Mouse (Mus musculus): Measurements from ENCODE around the gene Trarg1. TPM values are rescaled to one million over a fixed set of nuclear protein-coding genes. Genes with fewer than 3 reads are reported as not detected.

The Trarg1 gene
- polyA plus RNA-seq, 1 experiment from 2014 or later = 0.56 TPM

- Histone ChIP-seq H3K9me3 (no peaks in the 10 kb centered on the region), H3K9ac (replicated peaks) (no peak overlapping the region), H3K27ac (replicated peaks) (no peak overlapping the region), H3K27me3 (no peaks in the 10 kb centered on the region), H3K4me2 (replicated peaks) (no peak overlapping the region), H3K4me1 (no peaks in the 10 kb centered on the region), H3K4me3 (no peak overlapping the region), H3K36me3 (no peaks in the 10 kb centered on the region)
- no peak for ATAC-seq (replicated peaks)
- 84% methylated on average over 3 of the region's 3 CpGs for WGBS
Observed at GRCm38 (mm10) chr11:76692096-76692495, 12.5 kb downstream of the Trarg1 start.

GRCm38 (mm10) chr11:76695810-76696209 is 16.2 kb downstream of the Trarg1 start:
- Histone ChIP-seq H3K9ac (replicated peaks) (no peak overlapping the region), H3K4me2 (replicated peaks) (no peak overlapping the region), H3K9me3 (no peaks in the 10 kb centered on the region), H3K36me3 (no peaks in the 10 kb centered on the region), H3K4me1 (no peaks in the 10 kb centered on the region), H3K27me3 (no peaks in the 10 kb centered on the region), H3K27ac (replicated peaks) (peak overlapping the region; percentile 48; the same call in 1 of the 2 replicates), H3K4me3 (no peak overlapping the region)
- no peak for ATAC-seq (replicated peaks)
- WGBS = 64% methylated on average over 6 of the region's 6 CpGs

GRCm38 (mm10) chr11:76699626-76700025 is 20.0 kb downstream of the Trarg1 start:
- Histone ChIP-seq H3K4me1 (no peaks in the 10 kb centered on the region), H3K9me3 (no peaks in the 10 kb centered on the region), H3K4me3 (no peak overlapping the region), H3K9ac (replicated peaks) (no peak overlapping the region), H3K36me3 (no peaks in the 10 kb centered on the region), H3K27me3 (no peaks in the 10 kb centered on the region), H3K27ac (replicated peaks) (no peak overlapping the region), H3K4me2 (replicated peaks) (no peak overlapping the region)
- no peak for ATAC-seq (replicated peaks)
- 69% methylated on average over 8 of the region's 9 CpGs for WGBS

- Histone ChIP-seq H3K4me2 (replicated peaks) (no peak overlapping the region), H3K27ac (replicated peaks) (no peak overlapping the region), H3K27me3 (no peaks in the 10 kb centered on the region), H3K4me1 (no peaks in the 10 kb centered on the region), H3K4me3 (no peak overlapping the region), H3K9ac (replicated peaks) (no peak overlapping the region), H3K36me3 (no peaks in the 10 kb centered on the region), H3K9me3 (no peaks in the 10 kb centered on the region)
- 96% methylated on average over 3 of the region's 3 CpGs for WGBS
- no peak for ATAC-seq (replicated peaks)
Observed at GRCm38 (mm10) chr11:76707656-76708055, 28.0 kb downstream of the Trarg1 start.

- Histone ChIP-seq H3K9ac (replicated peaks) (no peak overlapping the region), H3K4me1 (no peaks in the 10 kb centered on the region), H3K36me3 (no peaks in the 10 kb centered on the region), H3K4me3 (no peak overlapping the region), H3K27ac (replicated peaks) (no peak overlapping the region), H3K9me3 (no peaks in the 10 kb centered on the region), H3K27me3 (no peaks in the 10 kb centered on the region), H3K4me2 (replicated peaks) (no peak overlapping the region)
- ATAC-seq (replicated peaks) = no peak
- 92% methylated on average over 1 of the region's 1 CpGs for WGBS
Observed at GRCm38 (mm10) chr11:76708066-76708465, 28.5 kb downstream of the Trarg1 start.

GRCm38 (mm10) chr11:76708881-76709280 is 29.3 kb downstream of the Trarg1 start:
- Histone ChIP-seq H3K4me1 (no peaks in the 10 kb centered on the region), H3K9me3 (no peaks in the 10 kb centered on the region), H3K36me3 (no peaks in the 10 kb centered on the region), H3K27ac (replicated peaks) (no peak overlapping the region), H3K4me3 (no peak overlapping the region), H3K4me2 (replicated peaks) (no peak overlapping the region), H3K27me3 (no peaks in the 10 kb centered on the region), H3K9ac (replicated peaks) (no peak overlapping the region)
- 80% methylated on average over 1 of the region's 1 CpGs for WGBS
- no peak for ATAC-seq (replicated peaks)

GRCm38 (mm10) chr11:76709625-76710452 is 30.2 kb downstream of the Trarg1 start:
- no peak for ATAC-seq (replicated peaks)
- Histone ChIP-seq H3K4me2 (replicated peaks) (no peak overlapping the region), H3K9me3 (no peaks in the 10 kb centered on the region), H3K27me3 (no peaks in the 10 kb centered on the region), H3K27ac (replicated peaks) (no peak overlapping the region), H3K9ac (replicated peaks) (no peak overlapping the region), H3K4me1 (no peaks in the 10 kb centered on the region), H3K36me3 (no peaks in the 10 kb centered on the region), H3K4me3 (no peak overlapping the region)
- WGBS = 20% methylated on average over 14 of the region's 17 CpGs

GRCm38 (mm10) chr11:76717000-76717399 is 37.4 kb downstream of the Trarg1 start:
- no peak for ATAC-seq (replicated peaks)
- H3K4me1 ChIP-seq = no peaks in the 10 kb centered on the region
- no peaks in the 10 kb centered on the region for H3K36me3 ChIP-seq
- H3K27me3 ChIP-seq = no peaks in the 10 kb centered on the region
- 87% methylated on average over 4 of the region's 4 CpGs for WGBS
- H3K4me3 ChIP-seq = no peak overlapping the region
- no peak overlapping the region for H3K9ac ChIP-seq (replicated peaks)
- no peak overlapping the region for H3K27ac ChIP-seq (replicated peaks)
- H3K9me3 ChIP-seq = no peaks in the 10 kb centered on the region
- no peak overlapping the region for H3K4me2 ChIP-seq (replicated peaks)

- WGBS = 78% methylated on average over 8 of the region's 8 CpGs
- Histone ChIP-seq H3K9ac (replicated peaks) (no peak overlapping the region), H3K27me3 (no peaks in the 10 kb centered on the region), H3K4me3 (no peak overlapping the region), H3K9me3 (no peaks in the 10 kb centered on the region), H3K4me1 (no peaks in the 10 kb centered on the region), H3K4me2 (replicated peaks) (no peak overlapping the region), H3K36me3 (peaks cover 7% of the 10 kb centered on the region), H3K27ac (replicated peaks) (no peak overlapping the region)
- ATAC-seq (replicated peaks) = no peak
Observed at GRCm38 (mm10) chr11:76723911-76724310, 44.3 kb downstream of the Trarg1 start.

GRCm38 (mm10) chr11:76728093-76728492 is 48.5 kb downstream of the Trarg1 start:
- Histone ChIP-seq H3K36me3 (peaks cover 34% of the 10 kb centered on the region), H3K4me2 (replicated peaks) (no peak overlapping the region), H3K9ac (replicated peaks) (no peak overlapping the region), H3K27ac (replicated peaks) (no peak overlapping the region), H3K27me3 (no peaks in the 10 kb centered on the region), H3K4me1 (no peaks in the 10 kb centered on the region), H3K9me3 (no peaks in the 10 kb centered on the region), H3K4me3 (no peak overlapping the region)
- ATAC-seq (replicated peaks) = no peak
- 78% methylated on average over 11 of the region's 11 CpGs for WGBS

- Histone ChIP-seq H3K9ac (replicated peaks) (no peak overlapping the region), H3K9me3 (no peaks in the 10 kb centered on the region), H3K27ac (replicated peaks) (no peak overlapping the region), H3K4me1 (no peaks in the 10 kb centered on the region), H3K36me3 (peaks cover 52% of the 10 kb centered on the region), H3K4me3 (no peak overlapping the region), H3K4me2 (replicated peaks) (no peak overlapping the region), H3K27me3 (no peaks in the 10 kb centered on the region)
- ATAC-seq (replicated peaks) = no peak
- WGBS = 84% methylated on average over 3 of the region's 3 CpGs
Observed at GRCm38 (mm10) chr11:76730650-76731049, 51.0 kb downstream of the Trarg1 start.

GRCm38 (mm10) chr11:76734560-76734959 is 55.0 kb downstream of the Trarg1 start:
- Histone ChIP-seq H3K27me3 (no peaks in the 10 kb centered on the region), H3K9me3 (no peaks in the 10 kb centered on the region), H3K27ac (replicated peaks) (no peak overlapping the region), H3K4me2 (replicated peaks) (no peak overlapping the region), H3K9ac (replicated peaks) (no peak overlapping the region), H3K4me3 (no peak overlapping the region), H3K36me3 (peaks cover 46% of the 10 kb centered on the region), H3K4me1 (no peaks in the 10 kb centered on the region)
- WGBS = 65% methylated on average over 3 of the region's 3 CpGs
- no peak for ATAC-seq (replicated peaks)

Measured in forebrain, embryonic 15.5 days (tissue).